Mouse (Mus musculus): ENCODE results near the gene Gm11213.

GRCm38 (mm10) chr4:63582580-63582979 lies 22.5 kb downstream of the Gm11213 start:
- no peak for TF ChIP-seq POLR2A (IDR thresholded peaks at IDR 0.05; ENCODE audit: low read depth, low read length)
- no peak for TF ChIP-seq MAFK (IDR thresholded peaks at IDR 0.05; ENCODE audit: insufficient replicate concordance, low read length)
- no peak for TF ChIP-seq CTCF (conservative IDR thresholded peaks at IDR 0.05 in 1 of 2, IDR thresholded peaks at IDR 0.05 in 1 of 2; ENCODE audit: low read depth in 2 of 2, low read length in 2 of 2)
- TF ChIP-seq BHLHE40 (IDR thresholded peaks at IDR 0.05; ENCODE audit: low read depth, low read length), result no peak
- no peak for TF ChIP-seq SIN3A (IDR thresholded peaks at IDR 0.05; ENCODE audit: low read length)
- TF ChIP-seq RAD21 (IDR thresholded peaks at IDR 0.05; ENCODE audit: low read depth, low read length), result no peak
